Mouse (Mus musculus): Measurements from ENCODE around the gene Vmn1r166. TPM values are rescaled to one million over a fixed set of nuclear protein-coding genes. Genes with fewer than 3 reads are reported as not detected.
"Not testable (repeated sequence)": the region's sequence is repeated elsewhere in the genome, so short reads cannot be mapped to it uniquely, and the experiment has no call there.

Gene Vmn1r166
- not detected in 2 replicates for polyA plus RNA-seq (2016; fragmentation: Nextera tagmentation; extraction: Ambion mirVana)

GRCm38 (mm10) chr7:23251582-23251981, at the start of gene Vmn1r166:
Vmn1r166 (minus strand) TSS chr7:23251682.
- not testable (repeated sequence) for H3K27ac ChIP-seq (replicated peaks); H3K9me3 ChIP-seq; H3K27me3 ChIP-seq (replicated peaks; ENCODE audit: low read depth, poor library complexity, severe bottlenecking); H3K36me3 ChIP-seq (replicated peaks); H3K4me3 ChIP-seq; DNase-seq (ENCODE audit: low spot score); H3K4me1 ChIP-seq
- no CpG with 5 or more reads among the region's 2 CpGs for WGBS

- WGBS: 90% methylated on average over 3 of the region's 3 CpGs
- not testable (repeated sequence) for DNase-seq (ENCODE audit: low spot score)
These were observed 49.4 kb upstream of the Vmn1r166 start, which contains the start of gene Nlrp4e for GRCm38 (mm10) chr7:23300892-23301291. Nlrp4e (plus strand) TSS chr7:23301192.

GRCm38 (mm10) chr7:23278800-23279199, 27.3 kb upstream of the Vmn1r166 start, which contains the start of gene Gm6902:
Gm6902 (minus strand) TSS chr7:23278900.
- not testable (repeated sequence) for H3K27me3 ChIP-seq (replicated peaks; ENCODE audit: low read depth, poor library complexity, severe bottlenecking); H3K4me1 ChIP-seq; H3K9me3 ChIP-seq; H3K4me3 ChIP-seq; DNase-seq (ENCODE audit: low spot score); H3K36me3 ChIP-seq (replicated peaks); H3K27ac ChIP-seq (replicated peaks)
- WGBS: 100% methylated on average over 1 of the region's 2 CpGs

More at GRCm38 (mm10) chr7:23300892-23301291, 49.4 kb upstream of the Vmn1r166 start, which contains the start of gene Nlrp4e:
- H3K36me3 ChIP-seq (replicated peaks); H3K27me3 ChIP-seq (replicated peaks; ENCODE audit: low read depth, poor library complexity, severe bottlenecking); H3K4me1 ChIP-seq; H3K4me3 ChIP-seq; H3K27ac ChIP-seq (replicated peaks): not testable (repeated sequence)
- H3K9me3 ChIP-seq: peaks cover 35% of the 10 kb centered on the region; the same call in 1 of the 2 replicates

GRCm38 (mm10) chr7:23217032-23217431, 34.5 kb downstream of the Vmn1r166 start, which contains the start of gene Vmn1r165:
Vmn1r165 (plus strand) TSS chr7:23217332.
- WGBS: no CpG with 5 or more reads among the region's 3 CpGs
- not testable (repeated sequence) for DNase-seq (ENCODE audit: low spot score); H3K4me1 ChIP-seq; H3K9me3 ChIP-seq; H3K27ac ChIP-seq (replicated peaks); H3K27me3 ChIP-seq (replicated peaks; ENCODE audit: low read depth, poor library complexity, severe bottlenecking); H3K4me3 ChIP-seq; H3K36me3 ChIP-seq (replicated peaks)

Other genes starting within 250 kb of the Vmn1r166 start
- gene Gm4216, start 231.8 kb downstream of the Vmn1r166 start, polyA plus RNA-seq (2016; fragmentation: Nextera tagmentation; extraction: Ambion mirVana): not detected in 2 replicates
- gene Vmn1r163, start 196.1 kb downstream of the Vmn1r166 start, polyA plus RNA-seq (2016; fragmentation: Nextera tagmentation; extraction: Ambion mirVana): not detected in 2 replicates
- not detected in 2 replicates for gene Gm8720, start 184.2 kb downstream of the Vmn1r166 start, polyA plus RNA-seq (2016; fragmentation: Nextera tagmentation; extraction: Ambion mirVana)
- not detected in 2 replicates for gene Gm10662, start 107.2 kb downstream of the Vmn1r166 start, polyA plus RNA-seq (2016; fragmentation: Nextera tagmentation; extraction: Ambion mirVana)
- gene Vmn1r165, start 34.4 kb downstream of the Vmn1r166 start, polyA plus RNA-seq (2016; fragmentation: Nextera tagmentation; extraction: Ambion mirVana): not detected in 2 replicates
- not detected in 2 replicates for gene Gm6902, start 27.2 kb upstream of the Vmn1r166 start, polyA plus RNA-seq (2016; fragmentation: Nextera tagmentation; extraction: Ambion mirVana)
- not detected in 2 replicates for gene Nlrp4e, start 49.5 kb upstream of the Vmn1r166 start, polyA plus RNA-seq (2016; fragmentation: Nextera tagmentation; extraction: Ambion mirVana)
- not detected in 2 replicates for gene Nlrp5, start 134.2 kb upstream of the Vmn1r166 start, polyA plus RNA-seq (2016; fragmentation: Nextera tagmentation; extraction: Ambion mirVana)